Mouse (Mus musculus) frontal cortex, adult 2 months (tissue): ENCODE results near the gene Map4k2. TPM values are rescaled to one million over a fixed set of nuclear protein-coding genes. Genes with fewer than 3 reads are reported as not detected.

ENCODE experiments used
- DNase-seq, 2 experiments: peaks; one replicate each; pipeline ENCODE4 v3.0.0; 2022; ENCODE audit warnings: low spot score in 1 of 2; ENCODE audit errors: extremely low spot score in 1 of 2
- polyA plus RNA-seq: library from polyadenylated mRNA; depleted of rRNA; stranded (reverse); fragments of >200 nt; gene quantifications from 2 replicates; pipeline ENCODE4 v1.2.3, GENCODE M21; 2012

The Map4k2 gene
- polyA plus RNA-seq, 1 experiment: 205 TPM

DNA sequence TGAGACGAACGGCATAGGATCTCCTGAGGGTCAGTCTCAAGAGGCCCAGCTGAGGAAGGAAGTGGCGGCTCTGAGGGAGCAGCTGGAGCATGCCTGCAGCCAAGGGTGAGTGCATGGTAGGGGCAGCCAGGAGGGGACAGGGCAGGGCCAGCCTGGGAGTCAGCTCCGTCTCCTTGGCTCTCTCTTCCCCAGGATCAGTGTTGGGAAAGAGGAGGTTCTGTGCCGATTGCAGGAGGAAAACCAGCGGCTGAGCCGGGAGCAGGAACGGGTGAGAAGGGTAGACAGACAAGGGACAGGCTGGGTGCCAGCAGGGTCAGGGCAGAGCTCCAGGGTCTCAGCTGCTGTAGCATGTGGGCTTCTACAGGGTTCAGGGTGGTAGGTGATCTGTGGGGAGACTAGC is 26.4 kb upstream of the Map4k2 start:
- no peak for DNase-seq

DNA sequence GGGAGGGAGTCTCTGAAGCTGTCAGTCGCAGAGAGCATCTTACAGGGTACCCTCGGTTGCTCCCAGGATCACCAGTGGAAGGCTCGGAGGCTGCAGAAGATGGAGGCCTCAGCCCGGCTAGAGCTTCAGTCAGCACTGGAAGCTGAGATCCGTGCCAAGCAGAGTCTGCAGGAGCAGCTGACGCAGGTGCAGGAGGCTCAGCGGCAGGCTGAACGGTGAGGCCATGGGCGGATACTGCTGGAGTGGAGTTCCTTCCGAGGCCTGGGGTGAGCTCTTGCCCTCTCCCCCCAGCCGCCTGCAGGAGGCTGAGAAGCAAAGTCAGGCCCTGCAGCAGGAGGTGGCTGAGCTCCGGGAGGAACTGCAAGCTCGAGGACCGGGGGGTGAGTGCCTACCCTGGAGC is 25.4 kb upstream of the Map4k2 start:
- no peak for DNase-seq

DNA sequence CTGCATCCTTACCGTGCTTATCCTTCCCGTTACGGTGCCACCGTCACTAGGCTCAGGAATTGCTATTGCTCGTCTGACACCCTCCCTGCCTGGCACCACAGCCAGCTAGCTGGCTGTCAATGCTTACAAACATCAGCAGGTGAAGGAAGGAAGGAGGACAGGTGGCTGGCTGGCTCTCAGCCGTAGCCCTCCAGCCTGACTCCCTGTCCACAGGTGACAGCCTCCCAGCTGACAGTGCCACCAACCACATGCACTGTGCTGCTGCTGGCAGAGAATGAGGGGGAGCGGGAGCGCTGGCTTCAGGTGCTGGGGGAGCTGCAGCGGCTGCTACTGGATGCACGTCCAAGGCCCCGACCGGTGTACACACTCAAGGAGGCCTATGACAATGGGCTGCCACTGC is 22.8 kb upstream of the Map4k2 start:
- no peak for DNase-seq

DNA sequence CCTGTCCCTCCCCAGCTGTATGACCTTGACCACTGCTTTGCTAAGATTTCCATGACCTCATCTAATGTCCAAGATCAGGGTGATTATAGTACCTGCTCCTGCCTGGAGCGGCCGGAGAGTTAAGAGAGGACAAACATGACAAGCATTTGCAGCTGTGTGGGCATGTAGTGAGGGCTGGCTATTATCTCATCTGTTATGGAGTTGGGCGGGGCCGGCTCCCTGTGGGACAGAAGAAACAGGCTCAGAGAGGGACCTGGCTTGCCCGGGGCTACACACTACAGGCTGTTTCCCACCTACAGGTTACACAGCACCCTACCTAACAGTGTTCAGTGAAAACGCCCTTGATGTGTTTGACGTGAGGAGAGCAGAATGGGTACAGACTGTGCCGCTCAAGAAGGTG is 19.6 kb upstream of the Map4k2 start:
- DNase-seq: no peak

DNA sequence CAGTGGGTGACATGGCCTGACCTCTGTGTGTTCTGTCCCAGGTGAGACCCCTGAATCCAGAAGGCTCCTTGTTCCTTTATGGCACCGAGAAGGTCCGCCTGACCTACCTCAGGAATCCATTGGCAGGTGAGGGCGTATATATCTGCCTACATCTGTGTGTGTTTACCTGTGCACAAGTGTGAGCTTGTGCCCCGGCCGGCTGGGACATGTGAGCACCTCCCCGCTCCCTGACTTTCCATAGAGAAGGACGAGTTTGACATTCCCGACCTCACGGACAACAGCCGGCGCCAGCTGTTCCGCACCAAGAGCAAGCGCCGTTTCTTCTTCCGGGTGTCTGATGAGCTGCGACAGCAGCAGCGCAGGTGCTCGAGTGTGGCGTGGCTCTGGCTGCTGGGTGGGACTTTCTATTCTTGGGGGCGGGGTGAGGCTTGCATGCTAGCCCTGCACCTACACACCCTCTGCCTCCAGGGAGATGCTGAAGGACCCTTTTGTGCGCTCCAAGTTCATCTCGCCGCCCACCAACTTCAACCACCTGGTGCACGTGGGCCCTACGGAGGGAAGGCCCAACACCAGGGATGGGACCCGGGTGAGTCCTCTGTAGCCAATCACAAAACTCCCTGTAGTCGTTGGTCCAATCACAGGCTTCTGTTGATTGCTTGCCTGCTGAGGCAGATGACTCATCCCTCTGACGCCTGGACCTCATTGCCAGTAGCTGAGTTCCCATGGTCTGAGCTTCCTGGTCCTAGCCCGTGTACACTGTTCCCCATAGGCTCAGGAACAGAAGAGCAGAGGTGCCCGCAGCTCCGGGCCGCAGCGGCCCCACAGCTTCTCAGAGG is 18.9 kb upstream of the Map4k2 start:
- DNase-seq: no peak

DNA sequence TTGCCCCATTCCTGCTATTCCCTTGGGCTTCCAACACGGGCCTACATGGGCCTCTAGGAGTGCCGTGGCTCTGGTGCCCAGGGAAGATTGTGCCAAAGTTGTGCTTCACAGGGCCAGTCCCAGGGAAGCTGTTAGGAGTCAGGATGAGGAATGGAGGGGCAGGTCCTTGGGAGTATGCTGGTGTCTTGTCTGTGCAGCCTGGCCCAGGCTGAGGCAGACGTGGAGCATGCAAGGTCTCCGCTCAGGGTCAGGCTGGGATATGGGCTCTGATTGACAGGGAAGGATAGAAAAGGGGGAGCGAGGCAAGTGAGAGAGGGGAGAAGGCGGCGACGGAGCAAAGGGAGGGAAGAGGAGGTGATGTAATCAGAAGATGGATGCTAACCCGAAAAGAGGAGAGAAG is 16.2 kb upstream of the Map4k2 start:
- DNase-seq: no peak

DNA sequence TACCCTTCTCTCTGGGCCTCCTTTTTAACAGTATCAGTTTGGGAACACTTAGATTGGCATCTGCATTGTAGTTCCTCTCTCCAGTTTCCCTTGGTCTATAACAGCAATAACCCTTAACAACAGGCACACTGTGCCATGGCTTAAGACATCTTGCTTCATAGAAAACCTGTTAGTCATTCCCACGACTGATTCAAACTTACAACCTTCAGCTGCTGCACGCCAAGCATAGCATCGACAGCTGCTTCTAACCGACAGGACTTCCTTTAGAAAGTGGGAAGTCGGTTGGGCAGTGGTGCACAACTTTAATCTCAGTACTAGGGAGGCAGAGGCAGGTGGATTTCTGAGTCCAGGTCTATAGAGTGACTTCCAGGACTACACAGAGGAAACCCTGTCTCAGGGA is 9.8 kb upstream of the Map4k2 start:
- DNase-seq: no peak

DNA sequence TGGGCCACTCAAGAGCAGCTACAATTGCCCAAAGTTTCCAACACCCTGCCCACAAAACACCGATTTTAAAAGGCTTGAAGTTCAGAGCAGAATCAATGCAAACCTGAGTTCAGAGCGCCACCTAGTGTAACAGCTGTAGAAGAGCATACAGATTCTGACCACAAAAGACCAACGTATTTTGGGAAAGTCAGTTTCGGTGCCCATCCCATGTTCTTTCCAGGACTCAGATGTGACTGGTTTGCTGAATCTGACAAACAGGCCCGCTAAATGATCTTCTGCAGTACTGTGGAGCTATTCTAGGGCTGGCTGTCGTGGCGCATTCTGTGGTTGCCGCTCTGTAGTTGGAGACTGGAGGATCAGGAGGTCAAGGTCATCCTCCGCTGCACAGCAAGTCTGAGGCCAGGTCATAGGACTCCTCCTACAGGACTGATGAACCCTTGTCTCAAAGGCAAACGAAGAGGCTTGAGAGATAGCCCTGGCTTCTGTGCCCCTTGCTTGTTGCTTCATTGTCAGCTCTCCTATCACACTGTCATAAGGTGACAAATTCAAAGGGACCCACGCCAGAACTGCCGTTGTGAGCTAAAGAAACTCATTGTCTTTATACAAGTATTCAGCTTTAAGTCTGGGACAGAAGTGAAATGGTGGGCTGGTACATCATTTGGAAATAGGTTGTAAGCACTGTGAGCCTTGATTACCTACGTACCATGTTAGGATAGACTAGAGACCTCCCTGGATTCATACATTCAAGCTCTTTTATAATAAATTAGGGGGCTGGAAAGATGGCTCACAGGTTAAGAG is 9.0 kb upstream of the Map4k2 start:
- DNase-seq: peak in 1 of 2 experiments; percentile 63

DNA sequence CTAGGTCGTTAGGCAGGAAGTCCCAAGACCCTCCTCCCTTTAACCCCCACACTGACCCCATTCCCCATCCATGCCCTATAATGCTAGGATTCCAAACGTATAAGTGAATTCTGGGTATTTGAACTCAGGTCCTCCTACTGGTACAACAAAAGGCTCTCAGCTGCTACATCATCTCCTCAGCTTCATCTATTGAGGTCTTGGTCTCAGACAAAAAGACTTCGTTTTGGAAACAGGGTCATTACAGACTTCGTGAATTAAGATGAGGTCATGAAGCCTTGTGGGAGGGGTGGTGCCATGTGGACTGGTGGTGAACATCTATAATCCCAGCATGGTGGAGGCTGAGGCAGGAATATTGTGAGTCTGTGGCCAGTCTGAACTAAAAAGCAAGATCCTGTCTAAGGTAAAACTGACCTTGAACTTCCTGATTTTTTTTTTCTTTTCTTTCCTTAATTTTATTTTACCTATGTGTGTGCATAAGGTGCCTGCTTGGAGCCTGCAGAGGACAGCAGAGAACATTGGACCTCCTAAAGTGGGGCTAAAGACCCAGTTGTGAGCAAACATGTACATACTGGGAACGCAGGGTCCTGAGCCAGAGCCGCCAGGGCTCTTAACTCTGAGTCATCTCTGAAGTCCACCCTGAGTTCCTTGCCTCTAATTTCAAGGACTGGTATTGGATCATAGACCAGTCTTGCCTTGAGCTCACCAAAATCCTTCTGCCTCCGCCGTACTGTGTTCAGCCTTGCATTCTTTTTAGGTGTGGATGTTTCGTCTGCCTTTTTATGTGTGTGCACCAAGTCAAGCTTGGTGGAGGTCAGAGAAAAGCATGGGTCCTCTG is 7.0 kb upstream of the Map4k2 start:
- no peak for DNase-seq

DNA sequence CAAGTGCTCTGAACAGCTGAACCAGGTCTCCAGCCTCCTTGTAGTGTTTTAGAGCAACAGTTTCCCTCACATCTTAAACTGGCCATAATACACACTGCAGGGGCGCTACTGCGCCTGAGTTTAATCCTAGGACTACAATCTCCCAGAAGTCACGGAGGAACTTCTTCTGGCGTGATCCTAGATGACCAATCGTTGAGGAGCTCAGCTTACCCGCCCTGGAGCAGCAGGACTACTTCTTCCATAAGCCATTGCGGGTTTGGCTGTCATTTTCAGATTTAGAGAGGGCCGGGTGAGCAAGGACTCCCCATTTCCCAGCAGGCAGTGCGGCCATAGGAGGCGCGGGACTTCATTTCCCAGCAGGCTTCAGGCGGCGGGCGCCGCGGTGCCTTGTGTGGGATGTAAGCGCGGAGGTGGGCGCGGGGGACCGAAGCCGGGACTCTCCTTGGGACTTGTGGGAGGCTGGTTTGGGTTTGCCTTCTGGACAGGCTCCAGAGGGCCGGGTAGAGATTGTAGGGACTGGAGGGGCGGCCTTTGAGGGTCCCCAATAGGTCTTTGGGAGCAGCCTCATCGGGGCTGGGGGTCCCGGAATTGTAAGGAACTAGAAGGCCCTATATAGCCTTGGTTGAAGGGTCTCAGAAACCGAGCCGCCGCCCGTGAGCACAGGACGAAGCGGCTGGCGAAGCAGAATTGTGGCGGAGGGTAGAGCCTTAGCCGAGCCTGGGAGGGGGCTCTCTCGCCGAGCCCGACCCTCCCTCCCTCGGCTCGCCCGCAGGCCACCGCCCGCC is 6.1 kb upstream of the Map4k2 start, which contains the start of gene Men1:
Gene Men1 (plus strand): TSS at position 307 of the 785 bp plus-strand sequence.
- DNase-seq: peak; percentile 98

DNA sequence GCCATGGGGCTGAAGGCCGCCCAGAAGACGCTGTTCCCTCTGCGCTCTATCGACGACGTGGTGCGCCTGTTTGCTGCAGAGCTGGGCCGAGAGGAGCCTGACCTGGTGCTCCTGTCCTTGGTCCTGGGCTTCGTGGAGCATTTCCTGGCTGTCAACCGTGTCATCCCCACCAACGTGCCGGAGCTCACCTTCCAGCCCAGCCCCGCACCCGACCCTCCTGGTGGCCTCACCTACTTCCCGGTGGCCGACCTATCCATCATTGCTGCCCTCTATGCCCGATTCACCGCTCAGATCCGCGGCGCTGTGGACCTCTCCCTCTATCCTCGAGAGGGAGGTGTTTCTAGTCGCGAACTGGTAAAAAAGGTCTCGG is 5.5 kb upstream of the Map4k2 start:
- DNase-seq: no peak

DNA sequence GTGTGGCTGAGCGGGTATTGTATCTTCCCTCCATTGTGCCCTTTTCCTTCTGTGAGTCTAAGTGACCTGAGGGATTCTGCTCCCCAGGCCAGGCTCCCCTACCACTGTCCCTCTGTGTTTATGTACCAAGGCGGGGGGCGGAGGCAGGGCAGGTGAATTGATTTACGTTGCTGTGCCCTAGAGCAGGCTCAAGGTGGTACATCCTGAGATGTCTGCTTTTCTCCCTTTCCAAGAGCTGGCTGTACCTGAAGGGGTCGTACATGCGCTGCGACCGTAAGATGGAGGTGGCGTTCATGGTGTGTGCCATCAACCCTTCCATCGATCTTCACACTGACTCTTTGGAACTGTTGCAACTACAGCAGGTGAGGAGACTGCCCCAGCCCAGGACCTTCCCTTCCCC is 4.0 kb upstream of the Map4k2 start:
- no peak for DNase-seq

DNA sequence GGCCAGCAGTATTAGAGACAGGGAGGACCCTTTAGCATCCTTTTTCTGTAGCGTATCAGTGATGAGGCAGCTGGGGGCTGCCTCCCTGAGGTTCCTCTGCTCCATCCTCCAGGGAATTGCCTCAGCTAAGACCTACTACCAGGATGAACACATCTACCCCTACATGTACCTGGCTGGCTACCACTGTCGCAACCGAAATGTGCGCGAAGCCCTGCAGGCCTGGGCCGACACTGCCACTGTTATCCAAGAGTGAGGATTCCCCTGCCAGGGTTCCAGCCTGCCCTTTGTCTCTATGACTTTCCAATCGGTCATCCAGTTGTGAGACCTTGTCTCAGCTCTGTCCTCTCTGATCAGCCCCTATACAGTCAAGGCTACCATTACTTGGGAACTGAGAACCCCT is 2.8 kb upstream of the Map4k2 start:
- no peak for DNase-seq

DNA sequence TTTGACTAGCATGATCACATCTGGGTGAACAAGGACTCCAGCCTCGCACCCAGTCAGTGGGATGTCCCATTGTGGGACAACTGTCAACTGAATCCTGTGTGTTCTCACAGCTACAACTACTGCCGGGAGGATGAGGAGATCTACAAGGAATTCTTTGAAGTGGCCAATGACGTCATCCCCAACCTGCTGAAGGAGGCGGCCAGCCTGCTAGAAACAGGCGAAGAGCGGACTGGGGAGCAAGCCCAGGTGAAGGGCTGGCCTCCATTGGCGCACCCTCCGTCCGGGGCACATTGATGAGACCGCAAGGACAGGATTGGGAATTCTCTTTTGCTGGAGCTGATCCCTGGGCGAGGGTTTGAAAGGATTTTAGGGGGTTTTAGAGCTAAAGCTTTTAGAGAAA is 2.2 kb upstream of the Map4k2 start:
- no peak for DNase-seq

DNA sequence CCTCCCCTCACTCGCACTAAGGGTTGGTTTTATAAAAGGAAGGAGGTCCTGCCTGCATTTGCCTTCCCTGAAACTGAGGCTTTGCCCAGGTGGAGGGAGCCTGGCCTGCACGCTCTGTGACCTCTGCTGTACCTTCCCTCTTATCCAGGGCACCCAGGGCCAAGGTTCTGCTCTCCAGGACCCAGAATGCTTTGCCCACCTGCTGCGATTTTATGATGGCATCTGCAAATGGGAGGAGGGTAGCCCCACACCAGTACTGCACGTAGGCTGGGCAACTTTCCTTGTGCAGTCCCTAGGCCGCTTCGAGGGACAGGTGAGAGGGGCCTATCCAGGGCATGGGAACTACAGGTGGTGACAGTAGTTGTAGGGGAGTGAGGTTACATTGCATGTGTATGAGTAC is 1.7 kb upstream of the Map4k2 start:
- DNase-seq: no peak

DNA sequence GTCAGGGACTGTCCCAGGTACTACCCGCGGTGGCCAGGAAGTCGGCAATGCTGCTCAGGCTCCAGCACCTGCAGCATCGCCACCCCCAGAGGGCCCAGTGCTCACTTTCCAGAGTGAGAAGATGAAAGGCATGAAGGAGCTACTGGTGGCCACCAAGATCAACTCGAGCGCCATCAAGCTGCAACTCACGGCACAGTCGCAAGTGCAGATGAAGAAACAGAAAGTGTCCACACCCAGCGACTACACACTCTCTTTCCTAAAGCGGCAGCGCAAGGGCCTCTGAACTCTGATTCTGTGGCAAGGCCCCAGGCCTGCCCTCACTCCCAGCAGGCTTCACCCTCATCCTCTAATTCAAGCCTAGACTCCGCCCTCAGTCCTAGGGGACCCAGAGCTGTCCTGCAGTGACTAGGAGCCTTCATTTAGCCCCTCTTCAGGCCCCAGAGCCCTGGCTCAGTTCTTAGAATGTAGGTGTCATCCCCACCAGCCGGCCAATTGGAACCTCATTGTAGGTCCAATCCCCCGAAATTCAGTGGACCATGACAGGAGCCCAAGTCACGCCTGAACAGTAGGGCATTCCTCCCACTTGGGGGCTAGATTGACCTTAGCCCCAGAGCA is 938 bp upstream of the Map4k2 start:
- no peak for DNase-seq

DNA sequence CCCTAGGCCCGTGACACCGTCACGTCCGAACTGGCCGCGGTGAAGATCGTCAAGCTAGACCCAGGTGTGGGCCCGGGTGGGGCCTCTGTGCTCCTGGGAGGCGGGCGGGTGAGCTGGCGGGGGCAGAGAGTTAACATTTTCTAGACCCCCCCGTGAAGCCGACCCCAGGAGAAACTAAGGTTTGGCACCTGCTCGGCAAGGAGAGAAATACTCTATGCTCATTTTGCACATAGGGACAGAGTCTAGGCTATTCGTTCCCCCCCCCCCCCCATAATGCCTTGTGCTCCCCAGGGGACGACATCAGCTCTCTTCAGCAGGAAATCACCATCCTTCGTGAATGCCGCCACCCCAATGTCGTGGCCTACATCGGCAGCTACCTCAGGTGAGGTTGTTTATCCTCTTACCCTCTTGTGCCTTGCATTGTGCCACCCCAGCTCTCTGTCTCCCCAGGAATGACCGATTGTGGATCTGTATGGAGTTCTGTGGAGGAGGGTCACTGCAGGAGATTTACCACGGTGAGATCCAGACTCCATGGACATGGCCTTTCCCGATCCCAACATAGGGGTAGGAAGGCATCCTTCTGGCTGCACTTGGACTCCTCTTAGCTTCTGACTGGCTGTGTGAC is 630 bp downstream of the Map4k2 start:
- DNase-seq: no peak

DNA sequence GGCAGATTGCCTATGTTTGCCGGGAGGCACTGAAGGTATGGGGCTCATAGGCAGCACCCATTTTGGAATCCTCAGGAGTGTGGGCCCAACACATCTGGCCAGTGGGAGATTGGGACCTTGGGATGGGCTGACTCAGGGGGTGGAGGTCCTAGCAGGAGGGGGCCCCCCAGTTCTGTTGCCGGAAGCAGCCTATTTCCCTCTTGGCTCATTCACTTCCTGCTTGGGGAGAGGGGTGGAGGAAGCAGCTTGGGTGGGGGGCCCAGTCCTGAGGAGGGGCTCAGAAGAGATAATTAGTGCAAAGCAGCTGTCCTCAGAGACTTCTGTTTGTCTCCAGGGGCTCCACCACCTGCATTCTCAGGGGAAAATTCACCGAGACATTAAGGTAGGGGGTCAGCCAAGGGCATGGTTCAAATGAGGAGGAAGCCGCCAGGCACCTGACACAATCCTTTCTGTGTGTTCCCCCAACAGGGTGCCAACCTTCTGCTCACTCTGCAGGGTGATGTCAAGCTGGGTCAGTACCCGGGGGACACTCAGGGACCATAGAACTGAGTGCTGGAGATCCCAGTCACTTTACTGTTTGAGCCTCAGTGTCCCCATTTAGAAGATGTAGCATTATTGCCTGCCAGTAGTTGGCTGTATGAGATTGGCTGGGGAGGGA is 1.5 kb downstream of the Map4k2 start:
- DNase-seq: no peak
